Mouse (Mus musculus) cerebellum, adult 2 months (tissue): Measurements from ENCODE around the gene Gm21969.

Source experiments
- CTCF ChIP-seq: fragments of 200-500 bp; IDR thresholded peaks from 2 replicates; pipeline ENCODE4 v1.5.1; 2011; ENCODE audit warnings: low read depth, mild to moderate bottlenecking, control low read depth, low read length, moderate library complexity, borderline replicate concordance; ENCODE audit not compliant: insufficient read depth
- POLR2A ChIP-seq: fragments of 200-500 bp; IDR thresholded peaks from 2 replicates; pipeline ENCODE4 v1.6.1; 2011; ENCODE audit warnings: low read length, control low read depth, borderline replicate concordance; ENCODE audit not compliant: insufficient read depth

DNA sequence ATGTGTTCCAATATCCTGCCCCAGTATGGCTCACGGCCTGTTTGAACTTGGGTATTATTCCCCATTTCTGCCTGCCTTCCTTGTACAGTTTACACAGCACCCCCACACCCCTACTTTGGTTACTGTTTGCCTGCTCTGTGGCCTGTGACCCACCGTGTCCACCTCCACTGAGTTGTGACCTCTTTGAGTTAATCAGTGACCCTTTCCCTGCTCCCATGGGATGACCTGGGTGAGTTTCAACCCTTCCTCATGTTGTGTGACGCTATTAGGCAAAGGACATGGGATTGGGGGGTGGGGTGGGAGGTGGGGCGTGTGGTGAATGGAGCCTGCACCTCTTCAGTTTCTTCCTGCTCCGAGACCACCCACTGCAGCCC is 21.1 kb downstream of the Gm21969 start:
- no peak for TF ChIP-seq CTCF
- no peak for TF ChIP-seq POLR2A
